Mouse (Mus musculus) heart, adult 8-10 months (tissue): Measurements from ENCODE around the gene Tdrd12. TPM values are rescaled to one million over a fixed set of nuclear protein-coding genes. Genes with fewer than 3 reads are reported as not detected.

ENCODE experiments used
- DNase-seq: peaks from one replicate; pipeline ENCODE4 v3.0.0; 2022; ENCODE audit warnings: low spot score
- total RNA-seq, 4 experiments: library from RNA; stranded (reverse); gene quantifications; 2 replicates each; pipeline ENCODE4 v1.2.4; 2022

Tdrd12 gene
- total RNA-seq, 4 experiments from 2014 or later = 0.08 to 0.16 TPM; not detected in 2

GRCm38 (mm10) chr7:35447996-35448846 is 89.3 kb downstream of the Tdrd12 start, which contains the start of gene Slc7a9:
Slc7a9 (plus strand) TSS chr7:35448796.
- DNase-seq = no peak

GRCm38 (mm10) chr7:35447501-35447900 is 90.0 kb downstream of the Tdrd12 start:
- DNase-seq = no peak

GRCm38 (mm10) chr7:35435266-35435665 is 102.3 kb downstream of the Tdrd12 start:
- no peak for DNase-seq

- DNase-seq = no peak
Observed at GRCm38 (mm10) chr7:35428146-35428545, 109.4 kb downstream of the Tdrd12 start.

- no peak for DNase-seq
Observed at GRCm38 (mm10) chr7:35423071-35423470, 114.5 kb downstream of the Tdrd12 start.

Other genes with a start within 250 kb of the Tdrd12 start
- gene Gpatch1, start 219.3 kb downstream of the Tdrd12 start, total RNA-seq = 10 to 100 TPM; 10.6 to 12.8 (median 12.2) TPM
- 1 to 10 TPM; 4.3 to 4.8 (median 4.6) TPM for gene Rhpn2, start 203.6 kb downstream of the Tdrd12 start, total RNA-seq
- gene Faap24, start 140.9 kb downstream of the Tdrd12 start, total RNA-seq = 1 to 10 TPM; 1.3 to 2.0 (median 1.7) TPM
- 10 to 100 TPM; 13.2 to 19.3 (median 15.6) TPM for gene Cep89, start 140.7 kb downstream of the Tdrd12 start, total RNA-seq
- not detected for gene Slc7a9, start 88.9 kb downstream of the Tdrd12 start, total RNA-seq
- 10 to 100 TPM; 58.4 to 73.7 (median 68.2) TPM for gene Nudt19, start 18.6 kb upstream of the Tdrd12 start, total RNA-seq
- not detected for gene Rgs9bp, start 47.8 kb upstream of the Tdrd12 start, total RNA-seq
- gene Ankrd27, start 48.5 kb upstream of the Tdrd12 start, total RNA-seq = 10 to 100 TPM in 3 of 4 experiments, 1 to 10 TPM in 1; 8.6 to 12.0 (median 10.8) TPM
- gene Pdcd5, start 109.8 kb upstream of the Tdrd12 start, total RNA-seq = 100 to 1,000 TPM in 1 of 4 experiments, 10 to 100 TPM in 3; 67.2 to 104 (median 89.7) TPM
- 1 to 10 TPM; 2.7 to 3.5 (median 2.9) TPM for gene Dpy19l3, start 216.7 kb upstream of the Tdrd12 start, total RNA-seq